Mouse (Mus musculus): ENCODE measurements around the gene Pde2a. TPM values are rescaled to one million over a fixed set of nuclear protein-coding genes. Genes with fewer than 3 reads are reported as not detected.

The Pde2a gene
- total and polyA plus RNA-seq, 3 experiments = 0.11 to 0.62 TPM; not detected in 1

- DNase-seq (ENCODE audit: low read depth, low spot score) = peak; percentile 55
- H3K27ac ChIP-seq (ENCODE audit: control insufficient read depth, low read depth, low read length) = no peak overlapping the region
- no peaks in the 10 kb centered on the region for H3K36me3 ChIP-seq (ENCODE audit: control insufficient read depth in 1 of 2, insufficient read depth in 2 of 2, low read length in 2 of 2)
- no peaks in the 10 kb centered on the region for H3K79me2 ChIP-seq (ENCODE audit: control insufficient read depth, insufficient read depth, low read length, poor library complexity)
- H3K4me3 ChIP-seq (ENCODE audit: control insufficient read depth in 1 of 2, insufficient read depth in 1 of 2, low read depth in 2 of 2, low read length in 2 of 2) = no peak overlapping the region
- H3K9ac ChIP-seq (ENCODE audit: control insufficient read depth, low read depth, low read length, poor library complexity, severe bottlenecking) = no peak overlapping the region
- no peak for TF ChIP-seq NELFE (IDR thresholded peaks at IDR 0.05; ENCODE audit: low read depth, low read length)
- no peak for TF ChIP-seq CHD2 (IDR thresholded peaks at IDR 0.05; ENCODE audit: low read length)
- no peak for TF ChIP-seq ETS1 (IDR thresholded peaks at IDR 0.05; ENCODE audit: low read depth, low read length)
- no peak for TF ChIP-seq TBP (IDR thresholded peaks at IDR 0.05; ENCODE audit: low read depth, low read length)
- TF ChIP-seq NRF1 (IDR thresholded peaks at IDR 0.05; ENCODE audit: insufficient read depth, low read depth, low read length, poor library complexity, severe bottlenecking) = no peak
- no peak for TF ChIP-seq GATA1 (IDR thresholded peaks at IDR 0.05; ENCODE audit: low read depth, low read length)
- 0 out of 2 replicates have a peak, but pooled peaks have one; percentile 20 for TF ChIP-seq MAX (IDR thresholded peaks at IDR 0.05; ENCODE audit: low read length)
- TF ChIP-seq ZKSCAN1 (IDR thresholded peaks at IDR 0.05; ENCODE audit: low read depth, low read length) = no peak
- TF ChIP-seq CHD1 (IDR thresholded peaks at IDR 0.05; ENCODE audit: low read depth, low read length) = no peak
- TF ChIP-seq SIN3A (IDR thresholded peaks at IDR 0.05; ENCODE audit: low read length) = peak; percentile 43; the same call in 1 of the 2 replicates
- TF ChIP-seq MYB (IDR thresholded peaks at IDR 0.05; ENCODE audit: low read depth, low read length) = no peak
- no peaks in the 10 kb centered on the region; a peak in 1 of 4 replicates for H3K27me3 ChIP-seq (ENCODE audit: control insufficient read depth in 1 of 2, insufficient read depth in 2 of 2, low read length in 2 of 2)
- H3K4me1 ChIP-seq (ENCODE audit: control insufficient read depth in 1 of 2, insufficient read depth in 2 of 2, low read length in 2 of 2) = no peaks in the 10 kb centered on the region
- no peaks in the 10 kb centered on the region for H3K9me3 ChIP-seq (replicated peaks; ENCODE audit: insufficient read depth, low read length)
These were observed 578 bp downstream of the Pde2a start for GRCm38 (mm10) chr7:101422069-101422468.

GRCm38 (mm10) chr7:101422646-101423045, 1.2 kb downstream of the Pde2a start:
- H3K4me3 ChIP-seq (ENCODE audit: control insufficient read depth in 1 of 2, insufficient read depth in 1 of 2, low read depth in 2 of 2, low read length in 2 of 2) = no peak overlapping the region
- H3K36me3 ChIP-seq (ENCODE audit: control insufficient read depth in 1 of 2, insufficient read depth in 2 of 2, low read length in 2 of 2) = no peaks in the 10 kb centered on the region
- H3K79me2 ChIP-seq (ENCODE audit: control insufficient read depth, insufficient read depth, low read length, poor library complexity) = no peaks in the 10 kb centered on the region
- no peak overlapping the region for H3K9ac ChIP-seq (ENCODE audit: control insufficient read depth, low read depth, low read length, poor library complexity, severe bottlenecking)
- TF ChIP-seq CHD2 (IDR thresholded peaks at IDR 0.05; ENCODE audit: low read length) = no peak
- no peak for TF ChIP-seq JUND (IDR thresholded peaks at IDR 0.05; ENCODE audit: low read depth, low read length)
- no peak for TF ChIP-seq E2F4 (IDR thresholded peaks at IDR 0.05; ENCODE audit: borderline replicate concordance, low read depth, low read length)
- no peak for TF ChIP-seq USF2 (IDR thresholded peaks at IDR 0.05; ENCODE audit: borderline replicate concordance in 1 of 2, insufficient read depth in 1 of 2, low read depth in 1 of 2, low read length in 2 of 2)
- TF ChIP-seq MYB (IDR thresholded peaks at IDR 0.05; ENCODE audit: low read depth, low read length) = no peak
- TF ChIP-seq MEF2A (IDR thresholded peaks at IDR 0.05; ENCODE audit: extremely low read depth, insufficient replicate concordance, low read depth, low read length, poor library complexity, severe bottlenecking) = no peak
- TF ChIP-seq MYC (IDR thresholded peaks at IDR 0.05; ENCODE audit: low read depth, low read length) = no peak
- H3K27ac ChIP-seq (ENCODE audit: control insufficient read depth, low read depth, low read length) = no peak overlapping the region
- DNase-seq (ENCODE audit: low read depth, low spot score) = no peak
- no peaks in the 10 kb centered on the region for H3K4me1 ChIP-seq (ENCODE audit: control insufficient read depth in 1 of 2, insufficient read depth in 2 of 2, low read length in 2 of 2)
- no peaks in the 10 kb centered on the region; a peak in 1 of 4 replicates for H3K27me3 ChIP-seq (ENCODE audit: control insufficient read depth in 1 of 2, insufficient read depth in 2 of 2, low read length in 2 of 2)
- H3K9me3 ChIP-seq (replicated peaks; ENCODE audit: insufficient read depth, low read length) = no peaks in the 10 kb centered on the region

Data from MEL (cell line).